Mouse (Mus musculus): ENCODE measurements around the gene Gm7929. TPM values are rescaled to one million over a fixed set of nuclear protein-coding genes. Genes with fewer than 3 reads are reported as not detected.
"Not testable (repeated sequence)": the region's sequence is repeated elsewhere in the genome, so short reads cannot be mapped to it uniquely, and the experiment has no call there.

Gene Gm7929
- polyA plus RNA-seq (2016; fragmentation: Nextera tagmentation; extraction: Ambion mirVana), result not detected in 2 replicates

GRCm38 (mm10) chr14:41750514-41750913 lies at the start of gene Gm7929:
Gm7929 (minus strand) TSS chr14:41750614.
- H3K36me3 ChIP-seq; DNase-seq (ENCODE audit: low spot score); H3K9me3 ChIP-seq (replicated peaks); H3K27me3 ChIP-seq (ENCODE audit: low read depth, poor library complexity, severe bottlenecking); H3K27ac ChIP-seq (replicated peaks); H3K4me3 ChIP-seq; H3K4me1 ChIP-seq: not testable (repeated sequence)
- WGBS, result 94% methylated on average over 1 of the region's 1 CpGs

DNA sequence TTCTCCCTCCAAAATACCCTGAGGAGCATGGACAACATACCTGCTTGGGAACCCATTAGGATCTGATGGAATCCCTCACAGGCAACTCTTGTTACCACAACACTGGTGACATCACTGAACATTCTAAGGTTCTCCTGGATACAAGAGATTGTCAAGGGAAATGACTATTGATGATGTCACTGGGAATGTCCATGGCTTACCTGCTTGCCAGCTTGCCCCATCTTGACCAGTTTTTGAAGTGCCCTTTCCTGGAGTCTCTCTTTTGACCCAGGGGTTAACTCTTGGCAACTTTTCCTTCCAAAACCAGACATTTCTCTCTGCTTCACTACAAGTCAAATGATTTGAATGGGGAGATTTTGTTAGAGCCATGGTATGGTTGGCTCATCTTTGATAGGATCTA lies 21.9 kb upstream of the Gm7929 start, which contains the start of gene Gm47189:
Gene Gm47189 (minus strand): TSS at position 101 of the 400 bp plus-strand sequence.
- not testable (repeated sequence) for H3K27ac ChIP-seq (replicated peaks); H3K36me3 ChIP-seq; H3K9me3 ChIP-seq (replicated peaks); H3K4me3 ChIP-seq; H3K27me3 ChIP-seq (ENCODE audit: low read depth, poor library complexity, severe bottlenecking); DNase-seq (ENCODE audit: low spot score); H3K4me1 ChIP-seq

- not testable (repeated sequence) for H3K36me3 ChIP-seq; H3K9me3 ChIP-seq (replicated peaks); H3K27ac ChIP-seq (replicated peaks); H3K4me3 ChIP-seq; DNase-seq (ENCODE audit: low spot score); H3K27me3 ChIP-seq (ENCODE audit: low read depth, poor library complexity, severe bottlenecking); H3K4me1 ChIP-seq
- 94% methylated on average over 3 of the region's 3 CpGs for WGBS
Measured at GRCm38 (mm10) chr14:41755931-41756330, 5.5 kb upstream of the Gm7929 start.

DNA sequence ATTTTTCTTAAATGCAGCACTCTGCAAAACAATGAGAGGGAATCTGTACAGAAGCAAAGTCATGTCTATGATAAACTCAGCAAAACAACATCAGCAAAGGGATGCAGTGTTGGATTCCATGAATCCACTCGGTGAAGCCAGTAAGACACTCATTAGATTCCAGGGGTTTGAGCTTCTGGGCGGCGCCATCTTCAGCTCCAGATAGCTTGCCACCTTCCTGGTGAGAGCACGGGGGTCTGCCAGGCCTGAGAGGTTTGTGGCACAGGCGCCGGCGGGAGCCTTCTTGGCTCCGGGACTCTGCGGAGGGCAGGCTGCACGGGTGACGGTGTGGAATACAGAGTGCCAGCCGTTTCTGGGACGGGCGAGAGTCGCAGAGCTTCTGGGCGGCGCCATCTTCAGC lies 27.0 kb downstream of the Gm7929 start:
- 77% methylated on average over 17 of the region's 17 CpGs for WGBS
- not testable (repeated sequence) for DNase-seq (ENCODE audit: low spot score)

GRCm38 (mm10) chr14:41717180-41717579 lies 33.2 kb downstream of the Gm7929 start:
- H3K27ac ChIP-seq (replicated peaks); H3K4me1 ChIP-seq; H3K36me3 ChIP-seq; H3K4me3 ChIP-seq; DNase-seq (ENCODE audit: low spot score); H3K27me3 ChIP-seq (ENCODE audit: low read depth, poor library complexity, severe bottlenecking): not testable (repeated sequence)
- WGBS, result 82% methylated on average over 1 of the region's 1 CpGs
- H3K9me3 ChIP-seq (replicated peaks), result peaks cover 11% of the 10 kb centered on the region

More for the DNA sequence above, 27.0 kb downstream of the Gm7929 start:
- not testable (repeated sequence) for H3K9me3 ChIP-seq (replicated peaks); H3K4me1 ChIP-seq; H3K27ac ChIP-seq (replicated peaks); H3K36me3 ChIP-seq; H3K4me3 ChIP-seq; H3K27me3 ChIP-seq (ENCODE audit: low read depth, poor library complexity, severe bottlenecking)

GRCm38 (mm10) chr14:41701785-41702184 lies 48.6 kb downstream of the Gm7929 start, which contains the start of gene Gm8068:
Gm8068 (minus strand) TSS chr14:41701885.
- not testable (repeated sequence) for H3K4me3 ChIP-seq; H3K27ac ChIP-seq (replicated peaks); DNase-seq (ENCODE audit: low spot score); H3K36me3 ChIP-seq; H3K27me3 ChIP-seq (ENCODE audit: low read depth, poor library complexity, severe bottlenecking); H3K4me1 ChIP-seq; H3K9me3 ChIP-seq (replicated peaks)
- WGBS, result no CpG with 5 or more reads among the region's 3 CpGs

Other genes starting within 250 kb of the Gm7929 start
- not detected in 2 replicates for gene Gm7970, start 195.0 kb downstream of the Gm7929 start, polyA plus RNA-seq (2016; fragmentation: Nextera tagmentation; extraction: Ambion mirVana)
- gene 1700049E17Rik2, start 177.4 kb downstream of the Gm7929 start, polyA plus RNA-seq (2016; fragmentation: Nextera tagmentation; extraction: Ambion mirVana), result not detected in 2 replicates
- not detected in 2 replicates for gene Gm3072, start 126.0 kb downstream of the Gm7929 start, polyA plus RNA-seq (2016; fragmentation: Nextera tagmentation; extraction: Ambion mirVana)
- not detected in 2 replicates for gene Gm3676, start 104.1 kb downstream of the Gm7929 start, polyA plus RNA-seq (2016; fragmentation: Nextera tagmentation; extraction: Ambion mirVana)
- not detected in 2 replicates for gene Gm8068, start 48.7 kb downstream of the Gm7929 start, polyA plus RNA-seq (2016; fragmentation: Nextera tagmentation; extraction: Ambion mirVana)
- gene Gm47189, start 21.8 kb upstream of the Gm7929 start, polyA plus RNA-seq (2016; fragmentation: Nextera tagmentation; extraction: Ambion mirVana), result not detected in 2 replicates
- not detected in 2 replicates for gene Gm7980, start 156.7 kb upstream of the Gm7929 start, polyA plus RNA-seq (2016; fragmentation: Nextera tagmentation; extraction: Ambion mirVana)
- not detected in 2 replicates for gene 1700049E17Rik1, start 174.3 kb upstream of the Gm7929 start, polyA plus RNA-seq (2016; fragmentation: Nextera tagmentation; extraction: Ambion mirVana)
- gene 1700024B05Rik, start 193.4 kb upstream of the Gm7929 start, polyA plus RNA-seq (2016; fragmentation: Nextera tagmentation; extraction: Ambion mirVana), result not detected in 2 replicates
- gene Gm6401, start 217.3 kb upstream of the Gm7929 start, polyA plus RNA-seq (2016; fragmentation: Nextera tagmentation; extraction: Ambion mirVana), result not detected in 2 replicates
- not detected in 2 replicates for gene Gm3543, start 232.7 kb upstream of the Gm7929 start, polyA plus RNA-seq (2016; fragmentation: Nextera tagmentation; extraction: Ambion mirVana)